Mouse (Mus musculus) mouse trophoblast stem cell (cell line): ENCODE data around the gene Slbp.

Experiments used
- in situ Hi-C, 2 experiments: fragments of 300-500 bp; cut with MseI, MboI; formaldehyde crosslinking; loops; 2 replicates in 1 of 2; 3 replicates in 1 of 2; pipeline ENCODE4 v1.15.1; 2025

Slbp gene

GRCm38 (mm10) chr5:33630061-33630460, 22.3 kb downstream of the Slbp start:
- in situ Hi-C loops, result no loop called here

- in situ Hi-C loops, result no loop called here
These were observed 22.9 kb downstream of the Slbp start, which contains the start of the genes Fam53a and Gm9903 for GRCm38 (mm10) chr5:33629301-33629987. Gene Fam53a (minus strand): TSS chr5:33629635. Gene Gm9903 (plus strand): TSS chr5:33629925.

- in situ Hi-C loops, result no loop called here
These were observed 23.5 kb downstream of the Slbp start for GRCm38 (mm10) chr5:33628820-33629300.

- in situ Hi-C loops, result no loop called here
These were observed 24.4 kb downstream of the Slbp start for GRCm38 (mm10) chr5:33627968-33628367.

- in situ Hi-C loops, result no loop called here
These were observed 28.6 kb downstream of the Slbp start for GRCm38 (mm10) chr5:33623766-33624165.

- in situ Hi-C loops, result no loop called here
These were observed 29.7 kb downstream of the Slbp start for GRCm38 (mm10) chr5:33622671-33623070.

GRCm38 (mm10) chr5:33614391-33614790, 38.0 kb downstream of the Slbp start:
- in situ Hi-C loops, result no loop called here

GRCm38 (mm10) chr5:33611795-33612194, 40.6 kb downstream of the Slbp start:
- in situ Hi-C loops, result no loop called here

- in situ Hi-C loops, result no loop called here
These were observed 43.1 kb downstream of the Slbp start for GRCm38 (mm10) chr5:33609226-33609625.

- in situ Hi-C loops, result no loop called here
These were observed 44.9 kb downstream of the Slbp start for GRCm38 (mm10) chr5:33607434-33607833.

- in situ Hi-C loops, result no loop called here
These were observed 45.7 kb downstream of the Slbp start for GRCm38 (mm10) chr5:33606631-33607030.

GRCm38 (mm10) chr5:33605314-33605713, 47.1 kb downstream of the Slbp start:
- in situ Hi-C loops, result no loop called here

- in situ Hi-C loops, result no loop called here
These were observed 58.8 kb downstream of the Slbp start for GRCm38 (mm10) chr5:33593620-33594019.

GRCm38 (mm10) chr5:33589221-33589888, 63.0 kb downstream of the Slbp start:
- in situ Hi-C loops, result loop anchor here (10.0 kb wide), 1 partner anchor 195 kb away; no protein-coding TSS in a partner anchor

- in situ Hi-C loops, result loop anchor here (10.0 kb wide), 1 partner anchor 193 kb away; no protein-coding TSS in a partner anchor
These were observed 64.3 kb downstream of the Slbp start for GRCm38 (mm10) chr5:33588066-33588465.

GRCm38 (mm10) chr5:33587498-33588058, 64.8 kb downstream of the Slbp start:
- in situ Hi-C loops, result loop anchor here (10.0 kb wide), 1 partner anchor 193 kb away; no protein-coding TSS in a partner anchor
